Mouse (Mus musculus) lung, adult 2 months (tissue): ENCODE data around the gene Clta.

Experiments
- CTCF ChIP-seq: fragments of 200-500 bp; IDR thresholded peaks from 2 replicates; pipeline ENCODE4 v1.5.1; 2011; ENCODE audit warnings: mild to moderate bottlenecking, low read length, control low read depth; ENCODE audit not compliant: insufficient read depth
- POLR2A ChIP-seq: fragments of 200-500 bp; IDR thresholded peaks from 2 replicates; pipeline ENCODE4 v1.6.1; 2011; ENCODE audit warnings: low read depth, mild to moderate bottlenecking, control low read depth, low read length, borderline replicate concordance; ENCODE audit errors: extremely low read depth

DNA sequence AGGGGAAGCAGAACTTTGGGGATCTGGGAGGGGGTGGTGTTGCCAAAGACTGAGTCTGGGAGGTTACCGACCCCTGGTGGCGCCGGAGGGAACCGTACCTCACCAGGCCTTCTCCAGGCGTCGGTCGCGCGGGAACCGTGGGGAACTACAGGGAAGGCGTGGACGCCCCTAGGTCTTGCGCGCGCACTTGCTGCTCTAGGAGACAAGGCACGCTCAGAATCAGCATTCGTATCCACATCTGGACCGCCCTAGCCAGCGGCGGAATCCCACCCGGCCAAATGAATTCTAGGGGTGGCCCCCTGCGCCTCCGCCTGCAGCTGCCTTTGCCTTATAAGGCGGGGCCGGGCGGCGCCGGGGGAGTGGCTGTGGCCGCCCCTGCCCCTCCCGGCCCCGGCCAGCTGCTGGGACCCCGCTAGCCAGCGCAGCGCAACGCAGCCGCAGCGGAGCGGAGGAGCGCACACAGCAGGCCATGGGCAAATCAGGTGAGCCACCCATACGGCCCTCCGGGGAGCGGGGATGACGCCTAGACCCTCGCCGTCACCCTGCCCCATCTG lies 46.9 kb upstream of the Clta start, which contains the start of gene Glipr2:
- TF ChIP-seq CTCF, result peak; percentile 68
- peak; percentile 33; the same call in 1 of the 2 replicates for TF ChIP-seq POLR2A
